Mouse (Mus musculus): ENCODE results near the gene Hist1h2ah. TPM values are rescaled to one million over a fixed set of nuclear protein-coding genes. Genes with fewer than 3 reads are reported as not detected.

Gene Hist1h2ah
- polyA plus RNA-seq, 1 experiment from 2014 or later, result 1.7 TPM

Small RNA genes within 50 kb of the gene (microRNA-seq; reads per million reads assigned to microRNA genes)
- gene Gm26300 (not detected), gene Gm44390 (not detected), gene Gm44486 (not detected)

Other genes starting within 250 kb of the Hist1h2ah start
- gene Hist1h2an, start 248.3 kb downstream of the Hist1h2ah start, polyA plus RNA-seq (2015; fragmentation: Nextera tagmentation; extraction: Ambion mirVana), result not detected in 2 replicates
- 0.52 and 1.4 TPM in 2 replicates for gene Hist1h2bp, start 248.1 kb downstream of the Hist1h2ah start, polyA plus RNA-seq (2015; fragmentation: Nextera tagmentation; extraction: Ambion mirVana)
- gene Hist1h2bq, start 225.4 kb downstream of the Hist1h2ah start, polyA plus RNA-seq (2015; fragmentation: Nextera tagmentation; extraction: Ambion mirVana), result 4.3 and 4.4 TPM in 2 replicates
- not detected in 2 replicates for gene Hist1h2ao, start 225.1 kb downstream of the Hist1h2ah start, polyA plus RNA-seq (2015; fragmentation: Nextera tagmentation; extraction: Ambion mirVana)
- not detected in 2 replicates for gene Hist1h4m, start 223.8 kb downstream of the Hist1h2ah start, polyA plus RNA-seq (2015; fragmentation: Nextera tagmentation; extraction: Ambion mirVana)
- 7.0 and 7.5 TPM in 2 replicates for gene Hist1h4n, start 203.4 kb downstream of the Hist1h2ah start, polyA plus RNA-seq (2015; fragmentation: Nextera tagmentation; extraction: Ambion mirVana)
- 641 and 649 TPM in 2 replicates for gene Hist1h2ap, start 202.1 kb downstream of the Hist1h2ah start, polyA plus RNA-seq (2015; fragmentation: Nextera tagmentation; extraction: Ambion mirVana)
- 3.9 and 5.2 TPM in 2 replicates for gene Hist1h2br, start 201.8 kb downstream of the Hist1h2ah start, polyA plus RNA-seq (2015; fragmentation: Nextera tagmentation; extraction: Ambion mirVana)
- 16.0 and 16.3 TPM in 2 replicates for gene Zfp184, start 90.5 kb downstream of the Hist1h2ah start, polyA plus RNA-seq (2015; fragmentation: Nextera tagmentation; extraction: Ambion mirVana)
- not detected in 2 replicates for gene Pom121l2, start 54.4 kb downstream of the Hist1h2ah start, polyA plus RNA-seq (2015; fragmentation: Nextera tagmentation; extraction: Ambion mirVana)
- 0.17 and 0.18 TPM in 2 replicates for gene Prss16, start 25.8 kb downstream of the Hist1h2ah start, polyA plus RNA-seq (2015; fragmentation: Nextera tagmentation; extraction: Ambion mirVana)
- gene Hist1h2bk, start 302 bp upstream of the Hist1h2ah start, polyA plus RNA-seq (2015; fragmentation: Nextera tagmentation; extraction: Ambion mirVana), result 2.5 and 3.8 TPM in 2 replicates
- gene Hist1h4i, start 5.8 kb upstream of the Hist1h2ah start, polyA plus RNA-seq (2015; fragmentation: Nextera tagmentation; extraction: Ambion mirVana), result 8.8 and 10.1 TPM in 2 replicates
- gene Hist1h2ag, start 7.4 kb upstream of the Hist1h2ah start, polyA plus RNA-seq (2015; fragmentation: Nextera tagmentation; extraction: Ambion mirVana), result 8.4 and 11.4 TPM in 2 replicates
- 2.7 and 3.3 TPM in 2 replicates for gene Hist1h2bj, start 7.6 kb upstream of the Hist1h2ah start, polyA plus RNA-seq (2015; fragmentation: Nextera tagmentation; extraction: Ambion mirVana)
- gene Vmn1r188, start 48.9 kb upstream of the Hist1h2ah start, polyA plus RNA-seq (2015; fragmentation: Nextera tagmentation; extraction: Ambion mirVana), result not detected in 2 replicates
- gene Vmn1r189, start 70.3 kb upstream of the Hist1h2ah start, polyA plus RNA-seq (2015; fragmentation: Nextera tagmentation; extraction: Ambion mirVana), result not detected in 2 replicates
- gene Vmn1r191, start 148.4 kb upstream of the Hist1h2ah start, polyA plus RNA-seq (2015; fragmentation: Nextera tagmentation; extraction: Ambion mirVana), result not detected in 2 replicates
- gene Vmn1r192, start 155.6 kb upstream of the Hist1h2ah start, polyA plus RNA-seq (2015; fragmentation: Nextera tagmentation; extraction: Ambion mirVana), result not detected in 2 replicates
- not detected in 2 replicates for gene Vmn1r193, start 187.6 kb upstream of the Hist1h2ah start, polyA plus RNA-seq (2015; fragmentation: Nextera tagmentation; extraction: Ambion mirVana)
- gene Vmn1r194, start 208.6 kb upstream of the Hist1h2ah start, polyA plus RNA-seq (2015; fragmentation: Nextera tagmentation; extraction: Ambion mirVana), result not detected in 2 replicates
- not detected in 2 replicates for gene Vmn1r195, start 235.0 kb upstream of the Hist1h2ah start, polyA plus RNA-seq (2015; fragmentation: Nextera tagmentation; extraction: Ambion mirVana)

All from neural tube, embryonic 13.5 days (tissue).